Mouse (Mus musculus): Measurements from ENCODE around the gene Fam214a.

- TF ChIP-seq POLR2A (IDR thresholded peaks at IDR 0.05; ENCODE audit: borderline replicate concordance, low read depth, low read length) (no peak), CTCF (IDR thresholded peaks at IDR 0.05; ENCODE audit: low read depth, low read length) (no peak)
Observed at GRCm38 (mm10) chr9:75050003-75050402, 97.3 kb downstream of the Fam214a start.

Data from bone marrow macrophage, adult 2 months (primary cell).